Mouse (Mus musculus) bone marrow, adult 2 months (tissue): ENCODE measurements at regions not wholly inside any gene's neighbourhood (a gene's known extent, or its start where the extent isn't known, plus 50 kb on each side); places are given as distances from the start of the nearest gene placed in this dataset.

Experiments used
- H3K27ac ChIP-seq: fragments of 200-500 bp; 2 replicates; pipeline ENCODE4 v1.5.1; 2012; ENCODE audit warnings: low read depth, mild to moderate bottlenecking, control low read depth, inconsistent platforms, low read length; ENCODE audit not compliant: control insufficient read depth, poor library complexity, insufficient read depth
- H3K4me1 ChIP-seq: fragments of 200-500 bp; 2 replicates; pipeline ENCODE4 v1.6.1; 2011; ENCODE audit warnings: low read length; ENCODE audit not compliant: control insufficient read depth, insufficient read depth
- H3K4me3 ChIP-seq: fragments of 200-500 bp; replicated peaks from 2 replicates; pipeline ENCODE3; 2011; ENCODE audit warnings: mild to moderate bottlenecking, low read depth, low read length, control low read depth; ENCODE audit not compliant: control insufficient read depth
- CTCF ChIP-seq: fragments of 200-500 bp; IDR thresholded peaks from 2 replicates; pipeline ENCODE4 v1.5.1; 2011; ENCODE audit warnings: low read length, control low read depth; ENCODE audit not compliant: control insufficient read depth, insufficient read depth
- POLR2A ChIP-seq: fragments of 200-500 bp; IDR thresholded peaks from 2 replicates; pipeline ENCODE4 v1.6.1; 2011; ENCODE audit warnings: low read depth, mild to moderate bottlenecking, control low read depth, low read length, borderline replicate concordance; ENCODE audit not compliant: control insufficient read depth
- WGBS: fragments of 180-500 bp; shearing (Covaris S2); methylation state at CpG from one replicate; pipeline ENCODE4 v1.1.7; 2018; 5-methylcytosine and 5-hydroxymethylcytosine counted together

DNA sequence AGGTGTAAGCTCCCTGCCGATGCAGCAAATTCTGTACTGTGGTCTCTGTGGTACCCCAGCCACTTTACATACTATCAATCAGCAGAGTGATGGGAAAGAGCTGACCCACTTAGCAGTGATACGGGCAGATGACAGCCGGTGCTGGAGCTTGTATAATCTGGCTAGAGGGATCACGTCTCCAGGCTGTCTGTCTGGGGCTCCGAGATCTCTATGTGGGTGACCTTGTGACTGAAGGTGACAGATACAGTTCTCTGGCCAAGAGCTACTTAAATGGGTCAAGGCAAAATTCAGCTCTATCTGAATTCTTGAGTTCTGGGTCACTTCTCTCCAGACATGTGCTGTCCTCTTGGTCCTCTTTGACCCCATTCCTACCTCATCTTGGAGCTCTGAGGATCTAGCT, 216.1 kb upstream of the Nlrp1b start:
- 85% methylated on average over 5 of the region's 5 CpGs for WGBS
- H3K4me1 ChIP-seq, result no peaks in the 10 kb centered on the region; the same call in 1 of the 2 replicates
- H3K27ac ChIP-seq, result no peak overlapping the region
- no peak for TF ChIP-seq CTCF
- TF ChIP-seq POLR2A, result no peak
- H3K4me3 ChIP-seq, result no peak overlapping the region

DNA sequence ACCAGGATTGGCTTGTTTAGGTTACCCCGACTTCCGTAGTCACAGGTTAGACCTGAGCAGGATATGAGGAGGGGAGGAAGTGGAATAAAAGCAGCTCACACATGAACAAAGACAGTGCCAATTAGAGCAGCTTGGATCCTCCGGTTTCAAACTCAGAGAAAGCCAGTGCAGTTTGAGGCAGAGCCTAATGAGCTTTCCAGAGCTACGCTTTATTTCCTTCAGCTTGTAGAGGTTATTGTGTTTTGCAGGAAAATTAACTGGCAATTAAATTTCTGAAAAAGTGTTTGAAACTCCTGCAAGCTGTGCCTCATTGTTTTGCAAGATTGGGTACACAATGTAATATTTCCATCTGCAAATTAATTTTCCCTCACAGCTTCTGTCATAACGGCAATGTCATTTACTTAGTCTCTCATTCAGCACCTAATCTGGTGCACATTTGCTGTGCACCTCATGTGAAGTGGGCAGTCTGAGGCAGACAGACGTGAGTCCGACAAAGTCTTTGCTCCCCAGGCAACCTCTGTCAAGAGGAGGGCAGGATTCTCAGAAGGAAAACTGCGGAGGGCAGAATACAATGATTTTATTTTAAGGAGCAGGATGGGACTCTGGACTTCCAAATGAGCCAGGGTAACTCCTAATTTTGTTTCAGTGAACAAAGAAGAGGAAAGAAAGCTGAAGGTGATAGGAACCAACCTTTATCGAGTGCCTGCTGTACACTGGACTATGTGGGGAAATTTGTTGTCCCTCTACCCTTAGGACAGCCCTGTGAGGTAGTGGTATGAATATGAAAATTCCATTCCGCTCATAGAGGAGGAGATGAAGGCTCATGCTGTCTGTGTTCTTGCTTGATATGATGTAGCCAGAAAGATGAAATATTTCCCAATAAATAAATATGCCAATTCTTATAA, 217.6 kb upstream of the Nlrp1b start:
- WGBS, result 71% methylated on average over 10 of the region's 10 CpGs
- H3K4me1 ChIP-seq, result no peaks in the 10 kb centered on the region; the same call in 1 of the 2 replicates
- no peak overlapping the region for H3K4me3 ChIP-seq

DNA sequence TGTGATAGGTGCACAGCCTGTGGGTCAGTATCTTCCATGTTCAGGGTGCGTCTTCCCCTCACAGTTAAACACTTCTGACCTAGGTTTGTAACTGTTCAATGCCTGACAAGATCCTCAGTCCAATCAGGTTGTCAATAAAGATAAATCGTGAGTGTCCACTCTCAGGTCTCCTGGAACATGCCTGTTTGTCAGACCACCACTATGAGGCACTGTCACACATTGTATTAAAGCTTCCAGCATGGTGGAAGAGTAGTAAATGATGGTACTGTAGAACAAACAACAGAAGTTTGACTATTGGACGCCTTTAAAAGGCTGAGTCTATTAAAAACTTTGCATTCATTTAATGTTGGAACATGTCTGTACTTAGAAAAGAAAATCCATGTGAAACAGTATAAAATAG, 249.6 kb upstream of the Nlrp1b start:
- WGBS, result 64% methylated on average over 3 of the region's 3 CpGs
- no peaks in the 10 kb centered on the region for H3K4me1 ChIP-seq
- TF ChIP-seq POLR2A (no peak), CTCF (no peak)
- H3K27ac ChIP-seq, result no peak overlapping the region
- no peak overlapping the region for H3K4me3 ChIP-seq

More for the DNA sequence above, 217.6 kb upstream of the Nlrp1b start:
- H3K27ac ChIP-seq, result no peak overlapping the region
- TF ChIP-seq CTCF, result no peak
- TF ChIP-seq POLR2A, result no peak

DNA sequence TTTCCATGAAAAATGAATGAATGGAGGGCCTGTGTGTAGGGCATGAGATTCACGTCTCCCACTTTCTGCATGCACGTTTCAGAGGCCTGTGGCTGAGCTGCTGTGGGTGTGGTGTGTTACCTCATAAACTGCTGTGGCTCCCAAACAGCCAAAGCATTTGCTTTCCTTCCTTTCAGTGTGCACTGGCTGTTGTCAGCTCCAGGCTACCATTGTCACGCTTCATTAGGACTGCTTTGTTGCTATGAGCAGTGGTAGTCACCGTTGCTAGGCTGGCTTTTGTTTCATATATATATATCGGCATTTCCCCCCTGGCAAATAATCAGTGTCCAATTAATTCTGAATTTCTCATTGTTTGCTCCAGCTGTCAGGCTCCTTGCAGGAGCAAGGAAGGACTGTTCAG, 251.9 kb upstream of the Wscd1 start:
- WGBS, result 66% methylated on average over 5 of the region's 5 CpGs
- TF ChIP-seq CTCF, result no peak
- no peak for TF ChIP-seq POLR2A
- H3K4me3 ChIP-seq, result no peak overlapping the region
- no peak overlapping the region for H3K27ac ChIP-seq
- H3K4me1 ChIP-seq, result no peaks in the 10 kb centered on the region

DNA sequence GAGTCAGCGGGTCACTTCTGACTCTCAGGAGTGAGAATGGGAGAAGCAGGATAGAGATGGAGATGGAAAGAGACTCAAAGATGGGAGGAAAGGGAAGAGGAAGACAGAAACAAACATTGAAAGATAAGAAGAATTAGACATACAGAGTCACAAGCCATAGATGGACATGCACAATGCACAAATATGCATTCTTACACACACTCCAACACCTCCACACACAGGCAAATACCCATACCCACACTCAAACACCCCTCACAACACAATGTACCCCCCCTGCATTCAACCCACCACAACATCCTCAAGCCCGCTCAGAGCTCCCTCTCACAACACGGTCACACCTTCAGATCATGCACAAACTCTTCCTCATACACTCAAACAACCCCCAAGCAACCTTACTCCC, 251.4 kb upstream of the Wscd1 start:
- Histone ChIP-seq H3K4me3 (no peak overlapping the region), H3K27ac (no peak overlapping the region), H3K4me1 (no peaks in the 10 kb centered on the region)
- TF ChIP-seq POLR2A (no peak), CTCF (no peak)
- 71% methylated on average over 3 of the region's 3 CpGs for WGBS

DNA sequence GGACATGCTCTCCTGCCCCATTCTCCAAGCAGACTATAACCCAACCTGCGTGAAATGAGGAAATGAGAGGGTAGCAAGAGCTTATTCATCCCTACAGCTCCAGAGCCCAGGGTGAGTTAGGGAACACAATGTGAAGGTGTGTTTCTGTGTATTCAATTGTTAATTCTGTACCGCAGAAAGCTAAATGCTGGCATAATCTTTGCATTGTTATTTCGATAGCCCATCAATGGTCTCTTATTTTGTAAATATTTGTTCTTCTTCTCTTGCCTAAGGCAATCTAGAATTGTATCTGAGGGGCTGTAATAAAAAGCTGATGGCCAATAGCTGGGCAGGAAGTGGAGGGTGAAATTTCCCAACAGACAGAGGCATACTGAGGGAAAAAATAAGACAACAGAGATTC, 247.6 kb upstream of the Wscd1 start:
- TF ChIP-seq CTCF (no peak), POLR2A (no peak)
- 71% methylated on average over 3 of the region's 3 CpGs for WGBS
- Histone ChIP-seq H3K4me1 (no peaks in the 10 kb centered on the region), H3K4me3 (no peak overlapping the region), H3K27ac (no peak overlapping the region)

DNA sequence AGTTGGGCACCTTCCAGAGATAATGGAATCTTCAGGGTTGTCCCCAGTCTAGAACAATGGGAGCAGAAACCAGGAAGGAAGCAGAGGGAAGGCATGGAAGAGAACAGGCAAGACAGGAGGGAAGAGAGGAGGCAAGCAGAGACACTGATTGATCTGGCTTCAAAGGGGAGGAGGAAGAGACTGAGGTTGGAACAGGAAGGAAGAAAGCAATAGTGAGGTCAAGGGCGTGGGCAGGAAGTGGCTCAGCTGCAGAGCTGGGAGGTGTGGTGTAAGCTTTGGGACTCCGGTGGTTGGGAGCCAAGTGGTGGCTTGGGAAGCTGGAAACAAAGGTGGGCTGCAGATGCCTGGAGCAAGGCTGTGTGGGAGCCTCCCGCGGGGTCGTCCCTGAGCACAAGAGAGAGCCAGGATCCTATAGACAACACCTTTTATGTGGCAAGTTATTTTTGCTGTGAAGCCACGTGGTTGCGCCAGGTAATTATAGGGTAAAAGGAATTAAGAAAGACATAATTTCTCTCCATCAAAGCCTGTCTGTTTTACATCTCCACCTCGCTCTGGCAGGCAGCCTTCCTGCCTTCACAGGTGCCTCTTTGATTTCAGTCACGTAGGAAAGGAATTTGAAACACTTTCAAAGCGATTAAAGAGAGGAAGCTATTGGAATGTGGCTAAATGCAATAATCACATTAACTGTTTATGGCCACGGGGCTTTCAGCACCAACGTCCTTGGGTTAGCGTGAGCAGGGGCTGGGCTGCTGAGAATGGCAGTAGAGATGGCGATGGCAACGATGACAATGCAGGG, 237.3 kb upstream of the Wscd1 start:
- no peak for TF ChIP-seq POLR2A
- TF ChIP-seq CTCF, result no peak
- H3K4me3 ChIP-seq, result no peak overlapping the region
- H3K27ac ChIP-seq, result no peak overlapping the region
- 54% methylated on average over 15 of the region's 15 CpGs for WGBS
- no peaks in the 10 kb centered on the region for H3K4me1 ChIP-seq

DNA sequence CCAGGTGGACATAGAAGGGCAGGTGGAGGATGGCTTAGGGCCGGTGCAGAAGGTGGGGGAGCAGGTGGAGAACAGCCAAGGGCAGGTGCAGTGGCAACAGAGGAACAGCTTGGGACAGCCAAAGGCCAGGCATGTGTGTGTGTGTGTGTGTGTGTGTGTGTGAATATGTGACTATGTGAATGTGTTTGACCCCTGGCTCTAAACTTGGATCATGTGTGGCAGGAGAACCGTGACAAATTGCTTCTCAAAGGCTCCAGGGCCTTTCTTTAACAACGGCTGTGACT, 236.7 kb upstream of the Wscd1 start:
- H3K4me1 ChIP-seq, result no peaks in the 10 kb centered on the region

More for the DNA sequence above, 236.7 kb upstream of the Wscd1 start:
- 70% methylated on average over 3 of the region's 3 CpGs for WGBS
- Histone ChIP-seq H3K27ac (no peak overlapping the region), H3K4me3 (no peak overlapping the region)
- TF ChIP-seq POLR2A, result no peak
- TF ChIP-seq CTCF, result no peak
